Mouse (Mus musculus) thymus, postnatal 4 days (tissue): ENCODE results near the gene Pygl.
A peak's percentile ranks its signal among the peaks of the same experiment; 100 is the strongest.

Source experiments
- DNase-seq: peaks from one replicate; pipeline ENCODE4 v3.0.0; 2021

Gene Pygl

DNA sequence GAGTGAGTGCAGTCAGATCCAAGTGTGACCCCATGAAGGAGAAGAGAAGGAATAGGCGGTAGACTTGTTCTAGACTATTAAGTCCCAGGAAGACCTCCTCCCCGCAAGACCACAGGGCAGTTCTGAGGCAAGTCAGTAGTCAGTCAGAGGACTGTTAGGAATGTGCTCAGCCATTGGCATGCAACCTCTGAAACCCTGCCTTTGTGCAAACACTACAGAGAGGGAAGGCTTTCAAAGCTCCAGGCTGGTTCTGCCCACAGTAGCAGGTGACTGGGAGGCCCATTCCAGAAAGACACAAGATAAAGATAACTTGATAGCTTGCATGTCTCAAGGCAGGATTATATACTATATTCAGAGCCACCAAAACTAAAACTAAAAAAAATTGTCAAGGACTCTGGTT lies at the start of gene Pygl:
Gene Pygl, minus strand, starts transcription at position 195 of the 400 bp plus-strand sequence.
- DNase-seq = no peak

DNA sequence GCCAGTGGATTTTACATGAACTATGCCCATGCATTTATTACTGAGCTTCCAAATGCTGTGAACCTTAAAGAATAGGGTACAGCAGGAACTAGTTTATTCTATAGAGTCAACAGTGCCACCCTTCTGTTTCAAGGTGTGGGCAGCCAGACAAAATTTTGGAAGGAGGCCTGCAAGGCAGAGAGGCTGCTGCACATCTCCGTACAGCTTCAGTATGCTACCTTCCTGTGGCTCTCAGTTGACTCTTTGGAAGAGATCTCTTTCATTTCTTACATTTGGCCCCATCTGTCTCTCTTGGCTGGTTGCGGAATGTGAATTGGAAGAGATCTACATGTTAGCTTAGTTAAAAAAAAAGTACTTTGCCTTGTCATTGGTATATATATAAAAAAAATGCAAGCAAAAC lies 49.6 kb upstream of the Pygl start:
- DNase-seq = no peak

DNA sequence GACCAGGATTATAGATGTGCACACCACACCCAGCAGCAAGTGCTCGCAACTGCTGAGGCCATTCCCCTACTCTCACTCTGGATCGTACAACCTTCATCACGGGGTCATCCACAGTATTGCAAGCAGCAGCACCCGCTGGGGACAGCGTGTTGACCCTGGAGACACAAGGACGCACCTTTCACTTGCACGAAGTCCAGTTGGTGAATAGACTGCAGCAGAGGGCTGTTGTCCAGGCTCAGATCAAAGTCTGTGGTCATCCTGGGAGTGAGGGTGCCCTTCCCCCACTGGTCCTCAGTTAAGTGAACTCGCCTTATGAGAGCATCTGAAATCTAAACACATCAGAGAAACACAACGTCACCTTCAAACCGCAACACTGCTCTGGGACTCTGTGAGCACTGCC lies 49.1 kb upstream of the Pygl start:
- DNase-seq = no peak

DNA sequence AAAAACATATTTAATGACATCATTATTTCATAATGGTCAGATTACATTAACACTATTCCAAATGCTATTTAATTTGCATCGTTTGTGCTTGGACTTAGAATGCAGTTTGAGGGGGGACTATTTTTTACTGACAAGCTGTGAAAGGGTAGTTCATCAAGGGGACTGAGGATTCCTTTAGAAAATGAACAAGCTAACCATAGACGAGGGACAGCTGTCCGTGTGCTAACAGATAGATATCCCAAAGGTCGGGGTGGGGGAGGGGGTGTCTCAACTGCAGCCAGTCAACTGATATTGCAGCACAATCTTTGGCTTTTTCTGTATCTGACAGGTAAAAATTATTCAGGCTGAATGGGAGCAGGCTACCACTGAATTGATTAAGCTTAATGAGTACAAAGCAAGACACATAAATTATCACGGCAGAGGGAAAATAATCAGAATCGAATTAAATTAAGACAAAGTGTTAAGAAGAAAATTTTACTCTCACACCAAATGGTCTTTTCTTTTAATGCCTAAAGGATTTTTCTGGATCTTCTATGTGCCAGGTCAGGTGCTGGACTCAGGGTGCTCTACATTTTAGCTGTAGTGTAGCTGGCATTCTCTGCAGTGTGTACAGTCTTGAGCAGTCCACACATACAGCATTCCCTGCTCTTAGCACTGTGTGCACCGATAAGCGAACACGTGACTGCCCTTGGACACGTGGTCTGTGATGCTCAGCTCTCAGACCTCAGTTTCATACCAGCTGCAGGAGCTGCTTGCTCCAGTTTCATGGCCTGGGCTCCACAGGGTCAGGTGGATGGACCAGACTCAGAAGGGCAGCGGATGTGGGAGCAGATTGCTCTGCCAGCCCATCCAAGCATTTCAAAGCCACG lies 46.0 kb upstream of the Pygl start:
- no peak for DNase-seq

DNA sequence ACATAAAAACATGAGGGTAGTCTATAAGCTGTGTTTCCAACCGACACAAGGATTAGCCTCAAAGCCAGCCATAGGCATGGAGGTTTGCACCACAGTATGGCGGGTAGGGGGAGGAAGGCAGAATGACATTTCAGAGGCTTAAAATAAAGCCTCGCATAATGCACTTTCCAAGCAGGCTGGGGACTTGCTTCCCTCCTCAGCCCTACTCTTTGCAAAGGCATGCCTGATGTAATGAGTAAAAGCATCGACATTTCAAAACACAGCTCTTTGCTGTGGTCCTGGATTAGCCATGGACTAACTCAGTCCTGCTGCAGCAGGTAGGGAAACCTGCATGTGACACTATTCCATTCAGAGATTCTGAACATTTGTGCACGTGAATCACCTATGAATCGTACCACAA lies 38.4 kb upstream of the Pygl start:
- no peak for DNase-seq

- DNase-seq = no peak
These were observed 36.0 kb upstream of the Pygl start for GRCm38 (mm10) chr12:70267314-70267713.

- DNase-seq = no peak
These were observed 35.2 kb upstream of the Pygl start for GRCm38 (mm10) chr12:70266494-70266931.

DNA sequence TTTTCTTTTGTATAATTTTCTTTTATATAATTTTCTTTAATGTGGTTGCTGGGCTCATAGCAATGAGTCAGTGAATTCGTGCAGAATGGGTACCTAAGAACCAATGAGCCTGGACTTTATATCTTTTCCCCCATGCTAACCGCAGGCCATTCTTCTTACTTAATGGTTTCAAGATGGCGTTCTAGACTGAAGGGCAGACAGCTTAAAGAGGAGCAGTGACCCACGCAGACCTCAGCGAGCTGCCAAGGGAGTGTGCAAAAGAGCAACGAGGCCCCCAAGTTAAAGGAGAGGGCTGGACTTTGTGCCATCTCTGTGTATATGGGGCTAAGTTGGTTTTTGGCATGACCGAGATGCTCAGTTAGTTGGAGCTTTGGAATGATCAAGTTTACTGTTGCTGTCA lies 32.4 kb upstream of the Pygl start:
- DNase-seq = no peak

- DNase-seq = no peak
These were observed 31.1 kb upstream of the Pygl start for GRCm38 (mm10) chr12:70262271-70262953.

DNA sequence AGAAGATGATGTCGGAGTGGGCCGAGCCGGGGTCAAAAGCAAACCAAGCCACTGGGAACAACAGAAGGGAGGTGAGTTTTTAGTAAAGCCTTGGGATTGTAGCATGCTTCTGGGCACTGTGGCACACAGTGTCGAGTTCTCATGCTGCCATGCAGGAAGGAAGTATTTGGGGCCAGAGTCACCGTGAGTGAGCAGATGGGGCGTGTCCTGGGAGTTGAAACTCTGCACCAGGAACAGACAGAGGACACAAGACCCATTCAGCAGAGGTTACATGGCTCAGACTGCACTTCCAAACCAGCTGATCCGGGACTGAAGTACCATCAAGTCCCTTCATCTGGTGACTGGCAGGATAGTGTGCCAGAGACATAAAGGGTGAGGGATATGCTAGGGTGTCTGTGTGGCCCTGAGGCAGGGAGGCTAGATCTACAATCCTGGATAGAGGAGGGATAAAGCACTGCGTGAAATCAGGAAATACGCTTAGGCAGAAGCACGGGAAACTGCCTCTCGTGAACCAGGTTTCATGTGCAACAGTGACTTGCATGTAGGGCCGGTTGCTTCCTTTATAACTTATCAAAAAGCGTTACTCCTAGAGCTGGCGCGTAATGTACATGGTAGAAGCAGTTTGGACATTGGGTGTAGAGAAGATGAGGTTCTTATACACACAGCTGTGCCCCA lies 20.1 kb upstream of the Pygl start:
- no peak for DNase-seq

DNA sequence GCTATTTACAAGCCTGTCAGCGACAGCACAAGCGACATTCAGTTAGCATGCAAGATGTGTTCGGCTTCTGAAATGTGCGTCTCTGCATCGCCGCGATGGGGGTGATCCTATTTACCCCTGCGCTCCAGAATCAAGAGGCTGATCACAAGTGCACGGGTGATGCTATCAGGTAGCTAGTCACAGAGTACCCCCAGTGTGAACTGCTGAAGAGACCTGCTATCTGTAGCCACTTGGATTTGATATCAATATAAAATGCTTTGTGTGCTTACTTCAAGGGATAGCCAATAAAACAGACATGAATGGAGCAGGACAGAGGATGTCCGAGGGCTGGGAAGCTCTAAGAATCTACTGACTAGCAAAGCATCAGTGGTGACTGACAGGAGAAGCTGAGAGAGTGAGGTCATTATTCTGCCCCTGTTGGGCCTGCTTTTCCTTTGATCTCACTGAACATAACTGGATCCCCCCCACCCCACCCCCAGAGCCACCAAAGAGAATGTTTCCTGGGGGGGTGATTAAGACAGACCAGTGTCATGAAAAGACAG lies 18.4 kb upstream of the Pygl start:
- no peak for DNase-seq

DNA sequence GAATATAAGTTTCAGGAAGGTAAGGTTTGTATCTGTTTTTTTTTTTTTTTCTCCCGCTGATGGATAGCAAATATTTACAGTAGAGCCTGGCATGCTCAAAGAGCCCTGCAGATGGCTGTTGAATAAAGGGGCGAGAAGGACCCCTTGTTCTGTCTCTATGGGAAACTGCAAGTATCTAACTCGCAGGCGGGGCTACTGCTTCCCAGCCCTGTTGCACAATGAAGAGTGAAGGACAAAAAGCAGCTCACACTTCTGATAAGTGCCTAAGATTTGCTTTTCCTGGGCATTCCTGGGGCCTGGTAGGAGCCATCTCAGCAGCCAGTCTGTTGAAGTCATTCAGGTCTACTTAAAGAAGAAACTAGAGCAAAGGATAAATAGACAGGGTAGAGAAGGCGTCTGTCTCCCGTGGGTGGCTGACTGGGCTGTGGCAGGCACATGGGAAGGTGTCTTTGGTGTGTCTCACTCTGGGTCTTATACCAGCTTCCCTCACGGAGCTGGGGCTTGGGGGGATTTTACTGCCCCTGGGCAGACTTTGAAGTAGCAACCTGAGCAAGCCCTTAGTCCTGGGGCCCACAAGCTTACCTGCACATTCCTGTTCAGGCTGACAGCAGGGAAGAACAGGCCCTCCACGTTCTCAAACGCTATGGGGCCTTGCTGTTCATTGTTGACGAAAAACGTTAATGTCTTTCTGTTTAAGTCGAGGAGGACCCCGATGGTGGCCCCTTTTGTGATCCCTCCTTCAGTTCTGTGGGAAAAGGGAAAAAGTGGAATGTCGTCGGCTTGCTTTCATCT lies 16.6 kb upstream of the Pygl start:
- no peak for DNase-seq

DNA sequence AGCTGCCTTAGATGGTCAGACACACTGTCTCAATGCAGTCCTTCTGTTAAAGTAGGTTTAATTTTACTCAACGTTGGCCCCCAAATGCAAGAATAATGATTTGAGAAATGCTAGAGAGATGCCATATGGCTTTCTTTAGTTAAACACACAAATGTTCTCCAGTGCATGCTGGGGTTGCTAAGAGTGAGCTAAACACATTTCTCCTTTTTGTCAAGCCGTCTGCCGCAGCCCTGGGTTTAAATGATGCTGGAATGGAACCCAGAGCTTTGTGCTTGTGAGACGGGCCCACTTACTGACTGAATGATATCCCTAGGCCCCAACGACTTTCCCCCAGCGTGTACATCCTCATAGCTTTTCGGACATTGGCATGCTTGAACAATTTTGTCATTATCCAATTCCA lies 11.3 kb upstream of the Pygl start:
- no peak for DNase-seq

- DNase-seq = no peak
These were observed 8.5 kb upstream of the Pygl start for GRCm38 (mm10) chr12:70239741-70240140.

DNA sequence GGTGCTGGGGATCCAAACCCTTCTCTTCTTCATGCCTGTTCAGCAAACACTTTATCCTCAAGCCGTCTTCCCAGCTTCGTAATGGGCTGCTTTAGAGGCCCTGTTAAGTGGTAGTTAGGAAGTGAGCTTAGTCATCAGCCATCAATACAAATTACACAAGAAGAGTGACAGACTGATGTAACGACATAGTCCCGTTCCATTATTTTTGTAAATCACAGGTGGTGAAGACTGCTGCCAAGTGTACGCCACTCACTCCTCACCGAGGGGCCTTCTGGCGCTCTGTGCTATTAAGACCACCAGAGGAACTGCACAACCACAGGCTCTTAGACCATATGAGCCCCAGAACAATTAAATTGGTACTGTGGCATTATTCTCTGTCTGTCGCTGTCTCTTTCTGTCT lies 7.3 kb upstream of the Pygl start:
- DNase-seq = no peak

DNA sequence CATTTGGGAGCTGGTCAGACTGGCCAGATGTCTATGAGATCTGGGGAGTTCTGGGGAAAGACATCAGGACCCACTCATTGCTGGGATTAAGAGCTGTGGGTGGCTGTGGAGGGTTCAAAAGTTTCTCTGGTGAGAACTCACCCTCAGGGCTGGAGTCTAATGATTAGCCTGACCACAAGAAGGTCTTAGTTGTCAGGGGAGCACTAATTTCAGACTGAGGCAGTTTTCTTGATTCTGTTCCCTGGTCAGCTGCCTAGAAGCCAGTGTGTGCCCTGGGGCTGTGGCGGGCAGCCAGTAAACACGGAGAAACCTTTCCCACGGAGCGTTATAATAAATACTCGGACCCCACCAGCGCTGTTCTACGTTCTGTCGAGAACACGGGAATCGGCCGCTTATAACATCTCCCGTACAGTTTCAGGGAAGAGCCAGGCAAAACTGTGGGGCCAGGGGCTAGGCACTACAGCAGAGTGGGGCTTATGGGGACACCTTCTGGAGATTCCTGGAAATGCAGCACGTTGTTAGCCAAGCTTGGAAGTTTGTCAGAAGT lies 3.7 kb upstream of the Pygl start:
- peak; percentile 73 for DNase-seq

- peak; percentile 66 for DNase-seq
These were observed 3.1 kb upstream of the Pygl start for GRCm38 (mm10) chr12:70234411-70234810.

DNA sequence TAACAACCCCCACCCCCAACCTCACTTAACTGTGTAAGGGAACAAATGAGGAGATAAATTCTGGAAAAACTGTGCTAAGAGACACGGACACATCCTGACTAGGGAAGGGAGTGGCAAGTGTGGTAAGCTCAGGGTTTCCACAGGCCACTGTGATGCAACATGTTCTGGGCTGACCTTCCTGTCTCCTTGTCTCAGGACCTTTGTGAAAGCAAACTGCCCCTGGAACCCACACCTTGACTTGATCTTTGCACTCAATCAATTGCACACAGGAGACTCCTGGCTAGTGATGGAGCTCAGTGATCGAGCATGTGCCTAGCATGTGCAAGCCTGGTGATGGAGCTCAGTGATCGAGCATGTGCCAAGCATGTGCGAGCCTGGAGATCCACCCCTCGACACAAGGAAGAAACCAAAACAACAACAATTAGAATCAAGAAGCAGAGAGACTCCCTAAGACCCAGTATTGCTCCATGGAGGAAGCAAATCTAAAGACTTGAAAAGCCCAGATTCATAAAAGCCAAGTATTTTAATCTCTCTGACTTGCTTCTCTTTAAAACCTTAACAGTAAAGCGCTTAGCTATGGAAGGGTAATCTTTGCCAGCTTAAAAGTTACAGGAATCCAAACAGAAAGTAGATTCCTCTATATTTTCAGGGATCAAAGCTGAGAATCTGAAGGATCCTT lies 2.5 kb upstream of the Pygl start:
- DNase-seq = no peak

GRCm38 (mm10) chr12:70232020-70232544 lies 794 bp upstream of the Pygl start:
- peak; percentile 21 for DNase-seq

DNA sequence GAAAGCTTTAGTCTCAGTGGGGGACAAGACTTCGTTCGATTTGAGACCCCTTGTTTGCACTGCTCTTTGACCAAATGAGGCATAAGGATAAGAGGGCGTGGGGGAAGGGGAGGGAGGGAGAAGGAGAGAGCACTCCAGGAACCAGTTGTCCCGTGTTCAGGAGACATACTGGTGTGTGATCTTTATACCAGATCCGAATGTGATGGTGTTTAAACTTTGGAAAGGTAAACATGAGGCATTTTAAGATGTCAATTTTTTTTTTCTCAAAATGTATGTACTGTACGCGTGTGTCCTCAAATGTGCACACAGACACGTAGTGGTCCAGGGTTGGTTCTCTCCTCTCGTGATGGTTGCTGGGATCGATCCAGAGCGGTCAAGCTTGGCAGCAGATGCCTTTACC lies 3.1 kb downstream of the Pygl start:
- DNase-seq = no peak

DNA sequence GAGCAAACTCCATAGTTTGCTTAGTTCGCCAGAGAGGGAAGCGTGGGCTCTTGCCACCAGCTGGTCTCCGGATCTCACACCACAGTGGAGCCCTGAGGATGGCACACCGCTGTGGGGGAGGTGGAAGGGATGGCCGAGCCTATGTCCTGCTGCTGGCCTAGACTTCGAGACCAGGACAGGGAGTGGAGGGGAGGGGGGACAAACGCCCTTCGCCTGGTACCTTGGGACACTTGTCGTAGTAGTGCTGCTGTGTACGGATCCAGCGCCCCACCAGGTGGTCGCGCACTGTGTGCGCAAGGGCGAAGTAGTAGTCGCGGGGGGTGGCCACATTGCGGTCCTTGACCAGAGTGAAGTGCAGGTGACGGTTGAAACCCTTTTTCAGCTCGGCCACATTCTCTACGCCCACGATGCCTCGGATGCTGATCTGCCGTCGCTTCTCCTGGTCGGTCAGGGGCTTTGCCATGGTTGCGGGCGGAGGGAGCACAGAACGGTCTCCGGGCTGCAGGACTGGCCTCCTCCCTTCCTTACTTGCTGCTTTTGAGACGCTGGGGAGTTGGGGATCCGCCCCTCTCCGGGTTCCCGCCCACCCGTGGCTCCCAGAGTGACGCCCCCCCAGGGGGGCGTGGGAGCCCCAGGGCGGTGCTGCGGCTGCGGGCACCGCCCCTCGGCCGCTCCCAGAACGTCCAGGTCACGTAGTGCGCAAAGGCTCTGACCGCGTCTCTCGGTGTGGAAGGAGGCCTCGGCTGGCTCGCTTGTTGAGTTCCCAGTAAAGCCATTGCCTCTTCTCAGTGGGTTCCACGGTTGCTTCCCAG lies 4.0 kb downstream of the Pygl start:
- DNase-seq = peak; percentile 74
